In the genomic region with DNA sequence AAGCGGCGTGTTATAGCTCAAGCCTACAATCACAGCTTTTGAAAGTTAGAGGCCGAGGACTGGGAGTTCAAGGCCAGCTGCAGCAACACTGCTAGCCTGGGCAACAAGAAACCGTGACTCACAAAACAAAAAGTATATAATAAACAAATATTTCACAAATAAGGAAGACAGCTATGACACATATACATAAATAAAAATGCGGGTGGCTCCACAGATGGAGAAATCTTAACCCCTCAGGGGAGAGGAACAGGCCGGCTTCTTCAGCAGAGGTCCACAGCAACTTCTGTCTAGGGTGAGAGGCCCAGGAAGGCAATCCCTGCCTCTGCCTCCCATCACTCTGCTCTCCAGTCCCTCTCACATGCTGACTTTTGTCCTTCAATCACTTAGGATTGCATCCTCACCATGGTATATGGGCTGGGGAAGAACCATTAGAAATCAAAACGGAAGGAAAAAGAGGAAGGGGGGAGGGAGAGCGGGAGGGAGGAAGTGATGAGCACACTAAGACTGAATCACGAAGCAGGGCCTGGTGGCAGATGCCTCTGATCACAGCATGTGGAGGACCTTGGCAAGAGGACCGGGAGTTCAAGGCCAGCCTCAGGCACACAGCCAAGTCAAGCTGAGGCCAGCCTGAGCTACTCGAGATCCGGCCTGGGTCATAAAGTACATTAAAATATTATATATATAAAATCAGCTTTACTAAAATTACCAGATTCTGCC, we compare ENCODE assay signal across 8 mouse cellular contexts. TPM values are rescaled to one million over a fixed set of nuclear protein-coding genes. Genes with fewer than 3 reads are reported as not detected.
DNase-seq lines count a peak whose midpoint lies in the region; ATAC-seq lines count a peak whose summit lies in the region.
"Had no signal": no experiment of that assay in that cellular context is flagged by ENCODE, and none has a peak within 500 bp of the region (broad histone marks: within the 10 kb centered on the region; RNA-seq: fewer than 3 reads in every experiment).

No protein-coding gene starts in this region.

- H3K36me3 ChIP-seq in lung, embryonic 15.5 days: no peaks in the 10 kb centered on the region
- H3K36me3 ChIP-seq: limb, embryonic 12.5 days had no signal

- H3K9me3 ChIP-seq in lung, embryonic 15.5 days: no peaks in the 10 kb centered on the region
- H3K9me3 ChIP-seq: limb, embryonic 12.5 days had no signal

- ATAC-seq in lung, embryonic 15.5 days (ENCODE audit: borderline replicate concordance, extremely low read depth, low FRiP score, low TSS enrichment): peak; percentile 74; the same call in 1 of the 2 replicates
- ATAC-seq in CD4-positive, CD25-positive, alpha-beta regulatory T cell, adult 4 months: no peak

- intact Hi-C loops in heart, postnatal 25 days (cut with DNase I): no loop called here

- H3K9ac ChIP-seq in lung, embryonic 15.5 days: no peak overlapping the region
- H3K9ac ChIP-seq: limb, embryonic 12.5 days had no signal

- peak; percentile 48 for DNase-seq in urinary bladder, postnatal 14 days (ENCODE audit: low spot score)
- no peak for DNase-seq in urinary bladder, postnatal 25 days (ENCODE audit: low spot score)
- DNase-seq in cerebellum, postnatal 10 days: peak; percentile 97
- peak; percentile 50 for DNase-seq in heart, postnatal 25 days (ENCODE audit: low spot score)
- no peak for DNase-seq in embryo, embryonic 10 days (ENCODE audit: low spot score)

- peak overlapping the region; percentile 93 for H3K27ac ChIP-seq in lung, embryonic 15.5 days
- H3K27ac ChIP-seq: limb, embryonic 12.5 days had no signal

- H3K4me3 ChIP-seq in lung, embryonic 15.5 days: no peak overlapping the region
- H3K4me3 ChIP-seq: limb, embryonic 12.5 days had no signal

- no peaks in the 10 kb centered on the region for H3K27me3 ChIP-seq in lung, embryonic 15.5 days
- H3K27me3 ChIP-seq: limb, embryonic 12.5 days had no signal

- H3K4me1 ChIP-seq in lung, embryonic 15.5 days: peaks cover 84% of the 10 kb centered on the region

- WGBS in lung, embryonic 15.5 days: 41% methylated on average over 12 of the region's 12 CpGs

- peak overlapping the region; percentile 46; the same call in 1 of the 2 replicates for H3K4me2 ChIP-seq in lung, embryonic 15.5 days
- H3K4me2 ChIP-seq: limb, embryonic 12.5 days had no signal

RNA-seq across cellular contexts. Expression of a gene that starts 21.8 kb away (rescaled TPM):
- 10 to 100 TPM; 58.5 to 69.4 TPM for total RNA-seq in heart, postnatal 25 days (2021)
- 33.5 and 35.7 TPM in 2 replicates for polyA plus RNA-seq in lung, embryonic 15.5 days (2015; fragmentation: Nextera tagmentation; extraction: Ambion mirVana)
- polyA plus RNA-seq in CD4-positive, CD25-positive, alpha-beta regulatory T cell, adult 4 months (2017; shearing (Covaris generic)): under 1 TPM; 0.28 to 0.51 TPM

Comparison
In these comparisons a context has a peak if more than half of its experiments do, and no peak if none do; other contexts are left out.
1. DNase-seq: peak in urinary bladder, postnatal 14 days (single experiment), cerebellum, postnatal 10 days (2 of 2) and heart, postnatal 25 days (single experiment); none in urinary bladder, postnatal 25 days (single experiment) and embryo, embryonic 10 days (single experiment).
2. RNA of a gene that starts 21.8 kb away (polyA plus RNA-seq): 33.5 to 35.7 TPM in lung, embryonic 15.5 days; 0.28 to 0.51 TPM in CD4-positive, CD25-positive, alpha-beta regulatory T cell, adult 4 months; every median in the first group is over 10 times any median in the second.